ENCODE assay signal across 8 mouse cellular contexts in genomic region chr6:113482477-113483099, GRCm38 (mm10). TPM values are rescaled to one million over a fixed set of nuclear protein-coding genes. Genes with fewer than 3 reads are reported as not detected.
A peak's percentile ranks its signal among the peaks of the same experiment; 100 is the strongest.
DNase-seq lines count a peak whose midpoint lies in the region; ATAC-seq and TF ChIP-seq lines count a peak whose summit lies in the region.

No protein-coding gene starts in this region.

- H3K79me2 ChIP-seq in CH12.LX (replicated peaks; ENCODE audit: control insufficient read depth, extremely low read depth, insufficient read depth, poor library complexity, severe bottlenecking): no peaks in the 10 kb centered on the region

- DNase-seq in CH12.LX (ENCODE audit: extremely low read depth) (no peak), R1 (ENCODE audit: low read depth, low spot score) (peak; percentile 76)
- peak; percentile 51 for DNase-seq in embryo, embryonic 11 days
- DNase-seq in kidney, postnatal 0 days (ENCODE audit: low spot score): no peak
- DNase-seq in lung, postnatal 36 days: peak; percentile 28
- no peak for DNase-seq in retina, postnatal 1 day

- H3K4me3 ChIP-seq in CH12.LX (replicated peaks in 1 of 3; ENCODE audit: low read depth in 2 of 3, low read length in 2 of 3, poor library complexity in 1 of 3): peak overlapping the region; percentile 51 to 73 (median 58)
- H3K4me3 ChIP-seq in heart, embryonic 12.5 days: peak overlapping the region; percentile 69
- H3K4me3 ChIP-seq in kidney, postnatal 0 days (replicated peaks; ENCODE audit: low read depth, low read length): peak overlapping the region; percentile 47
- peak overlapping the region; percentile 67 for H3K4me3 ChIP-seq in small intestine, adult 2 months (ENCODE audit: low read depth, low read length)

- in situ Hi-C loops in CH12.LX (cut with MboI; ENCODE audit: low pct_ligation_motif_present, low pct_unique_long_range_greater_than_20kb, low sequenced_read_pairs): no loop called here

- TF ChIP-seq RAD21 in CH12.LX (IDR thresholded peaks at IDR 0.05; ENCODE audit: low read depth, low read length): no peak

- TF ChIP-seq CTCF in CH12.LX (conservative IDR thresholded peaks at IDR 0.05 in 1 of 2, IDR thresholded peaks at IDR 0.05 in 1 of 2; ENCODE audit: low read depth in 2 of 2, low read length in 2 of 2): no peak
- TF ChIP-seq CTCF in kidney, postnatal 0 days (IDR thresholded peaks at IDR 0.05; ENCODE audit: low read depth): no peak
- no peak for TF ChIP-seq CTCF in small intestine, adult 2 months (IDR thresholded peaks at IDR 0.05; ENCODE audit: extremely low read depth, insufficient read length, insufficient replicate concordance, low read depth, low read length)

- H3K36me3 ChIP-seq in CH12.LX (replicated peaks in 1 of 2; ENCODE audit: control insufficient read depth in 1 of 2, insufficient read depth in 1 of 2, low read length in 1 of 2): peaks cover 0 to 7% of the 10 kb centered on the region in 2 experiments
- H3K36me3 ChIP-seq in heart, embryonic 12.5 days: 0 out of 2 replicates have a peak, but pooled peaks cover 8% of the 10 kb centered on the region
- H3K36me3 ChIP-seq in kidney, postnatal 0 days (ENCODE audit: insufficient read depth, low read length): no peaks in the 10 kb centered on the region
- peaks cover 30% of the 10 kb centered on the region for H3K36me3 ChIP-seq in small intestine, adult 2 months (ENCODE audit: control insufficient read depth, insufficient read depth, low read length)

- TF ChIP-seq POLR2A in CH12.LX (IDR thresholded peaks at IDR 0.05; ENCODE audit: low read depth, low read length): no peak
- TF ChIP-seq POLR2A in small intestine, adult 2 months (IDR thresholded peaks at IDR 0.05; ENCODE audit: low read depth, low read length): no peak

- H3K4me2 ChIP-seq in CH12.LX (ENCODE audit: insufficient read depth, low read depth, poor library complexity, severe bottlenecking): peak overlapping the region; percentile 79
- H3K4me2 ChIP-seq in heart, embryonic 12.5 days: peak overlapping the region; percentile 95
- peak overlapping the region; percentile 72 for H3K4me2 ChIP-seq in kidney, postnatal 0 days (ENCODE audit: low read length)

- peaks cover 2% of the 10 kb centered on the region for H3K9me3 ChIP-seq in CH12.LX (replicated peaks; ENCODE audit: low read length)
- H3K9me3 ChIP-seq in heart, embryonic 12.5 days (replicated peaks): no peaks in the 10 kb centered on the region
- H3K9me3 ChIP-seq in kidney, postnatal 0 days (replicated peaks; ENCODE audit: low read length): no peaks in the 10 kb centered on the region

- H3K4me1 ChIP-seq in CH12.LX (ENCODE audit: control insufficient read depth in 1 of 2, insufficient read depth in 2 of 2): peaks cover 14 to 36% of the 10 kb centered on the region in 2 experiments
- peaks cover 36% of the 10 kb centered on the region for H3K4me1 ChIP-seq in heart, embryonic 12.5 days (replicated peaks)
- peaks cover 11% of the 10 kb centered on the region for H3K4me1 ChIP-seq in kidney, postnatal 0 days (replicated peaks; ENCODE audit: insufficient read depth, low read length)
- peaks cover 14% of the 10 kb centered on the region for H3K4me1 ChIP-seq in small intestine, adult 2 months (ENCODE audit: control insufficient read depth, insufficient read depth, insufficient read length, low read length)

- no peak overlapping the region for H3K27ac ChIP-seq in CH12.LX (ENCODE audit: insufficient read depth, low read depth)
- H3K27ac ChIP-seq in heart, embryonic 12.5 days (ENCODE audit: poor library complexity, severe bottlenecking): peak overlapping the region; percentile 90
- peak overlapping the region; percentile 55 for H3K27ac ChIP-seq in kidney, postnatal 0 days
- peak overlapping the region; percentile 73 for H3K27ac ChIP-seq in small intestine, adult 2 months (ENCODE audit: insufficient read depth, low read depth, low read length)

- 2% methylated on average over 65 of the region's 65 CpGs for WGBS in heart, embryonic 12.5 days
- 2% methylated on average over 65 of the region's 65 CpGs for WGBS in kidney, postnatal 0 days
- 2% methylated on average over 65 of the region's 65 CpGs for WGBS in small intestine, adult 2 months

- ATAC-seq in heart, embryonic 12.5 days (ENCODE audit: insufficient number of reproducible peaks, low FRiP score): peak; percentile 61
- ATAC-seq in kidney, postnatal 0 days (replicated peaks; ENCODE audit: low FRiP score, low read depth): peak; percentile 44

- TF ChIP-seq EP300 in CH12.LX (IDR thresholded peaks at IDR 0.05; ENCODE audit: low read length): no peak

- dilution Hi-C loops in CH12.LX (cut with MboI; ENCODE audit: extremely low pct_ligation_motif_present, extremely low pct_unique_long_range_greater_than_20kb, low sequenced_read_pairs): no loop called here

- H3K9ac ChIP-seq in CH12.LX (ENCODE audit: insufficient read depth, low read depth): peak overlapping the region; percentile 31; the same call in 1 of the 2 replicates
- peak overlapping the region; percentile 84 for H3K9ac ChIP-seq in heart, embryonic 12.5 days
- H3K9ac ChIP-seq in kidney, postnatal 0 days (ENCODE audit: low read depth, low read length): peak overlapping the region; percentile 43

- H3K27me3 ChIP-seq in CH12.LX (replicated peaks): peaks cover 7% of the 10 kb centered on the region
- peaks cover 25% of the 10 kb centered on the region for H3K27me3 ChIP-seq in heart, embryonic 12.5 days (replicated peaks)
- H3K27me3 ChIP-seq in kidney, postnatal 0 days (ENCODE audit: insufficient read depth, low read length): no peaks in the 10 kb centered on the region
- no peaks in the 10 kb centered on the region for H3K27me3 ChIP-seq in small intestine, adult 2 months (ENCODE audit: control insufficient read depth, insufficient read depth, low read length)

TF ChIP-seq in CH12.LX, 34 proteins besides CTCF, POLR2A, EP300 and RAD21:
- TF ChIP-seq ELF1 (IDR thresholded peaks at IDR 0.05; ENCODE audit: low read depth, low read length) (peak; percentile 25; the same call in 1 of the 2 replicates), NELFE (IDR thresholded peaks at IDR 0.05; ENCODE audit: low read depth, low read length) (no peak), TCF12 (IDR thresholded peaks at IDR 0.05; ENCODE audit: low read depth, low read length) (no peak), MYC (IDR thresholded peaks at IDR 0.05; ENCODE audit: low read depth, low read length) (no peak), POLR2AphosphoS2 (IDR thresholded peaks at IDR 0.05; ENCODE audit: low read depth, low read length) (no peak), MAZ (IDR thresholded peaks at IDR 0.05; ENCODE audit: low read depth, low read length) (no peak)

RNA-seq across cellular contexts. Expression of gene Creld1, which starts 0.5 kb away (rescaled TPM):
- 4.3 and 6.2 TPM in 2 replicates for total RNA-seq in CH12.LX (2012; rRNA removed)
- total RNA-seq in CH12.LX (2014; rRNA removed): 3.3 and 3.4 TPM in 2 replicates
- 12.9 and 14.3 TPM in 2 replicates for polyA plus RNA-seq in CH12.LX (2012; ENCODE audit: insufficient read length, low read depth)
- 42.7 and 46.9 TPM in 2 replicates for polyA plus RNA-seq in heart, embryonic 12.5 days (2016; fragmentation: Nextera tagmentation; extraction: Ambion mirVana)
- 25.7 and 28.7 TPM in 2 replicates for polyA plus RNA-seq in kidney, postnatal 0 days (2015; fragmentation: Nextera tagmentation; extraction: Ambion mirVana)
- polyA plus RNA-seq in small intestine, adult 2 months (2012; rRNA removed): 5.7 and 6.6 TPM in 2 replicates

RNA-seq across cellular contexts. Expression of gene Il17rc, which starts 11.4 kb away (rescaled TPM):
- total RNA-seq in CH12.LX (2012; rRNA removed) (not detected in 2 replicates), CH12.LX (2014; rRNA removed) (not detected in 2 replicates)
- not detected in 2 replicates for polyA plus RNA-seq in CH12.LX (2012; ENCODE audit: insufficient read length, low read depth)
- polyA plus RNA-seq in heart, embryonic 12.5 days (2016; fragmentation: Nextera tagmentation; extraction: Ambion mirVana): 4.5 and 4.7 TPM in 2 replicates
- 28.0 and 28.8 TPM in 2 replicates for polyA plus RNA-seq in kidney, postnatal 0 days (2015; fragmentation: Nextera tagmentation; extraction: Ambion mirVana)
- polyA plus RNA-seq in small intestine, adult 2 months (2012; rRNA removed): 189 and 786 TPM in 2 replicates

RNA-seq across cellular contexts. Expression of gene Prrt3, which starts 19.1 kb away (rescaled TPM):
- total RNA-seq in CH12.LX (2012; rRNA removed) (not detected in 2 replicates), CH12.LX (2014; rRNA removed) (not detected in 2 replicates)
- not detected in 2 replicates for polyA plus RNA-seq in CH12.LX (2012; ENCODE audit: insufficient read length, low read depth)
- 0.28 and 0.40 TPM in 2 replicates for polyA plus RNA-seq in heart, embryonic 12.5 days (2016; fragmentation: Nextera tagmentation; extraction: Ambion mirVana)
- 0.52 and 0.55 TPM in 2 replicates for polyA plus RNA-seq in kidney, postnatal 0 days (2015; fragmentation: Nextera tagmentation; extraction: Ambion mirVana)
- polyA plus RNA-seq in small intestine, adult 2 months (2012; rRNA removed): 0.05 TPM in 1 of 2 replicates, not detected in the other

RNA-seq across cellular contexts. Expression of gene Il17re, which starts 24.3 kb away (rescaled TPM):
- total RNA-seq in CH12.LX (2012; rRNA removed) (0.13 TPM in 1 of 2 replicates, not detected in the other), CH12.LX (2014; rRNA removed) (not detected in 2 replicates)
- 0.13 TPM in 1 of 2 replicates, not detected in the other for polyA plus RNA-seq in CH12.LX (2012; ENCODE audit: insufficient read length, low read depth)
- 0.94 and 1.3 TPM in 2 replicates for polyA plus RNA-seq in heart, embryonic 12.5 days (2016; fragmentation: Nextera tagmentation; extraction: Ambion mirVana)
- polyA plus RNA-seq in kidney, postnatal 0 days (2015; fragmentation: Nextera tagmentation; extraction: Ambion mirVana): 10.9 and 11.1 TPM in 2 replicates
- polyA plus RNA-seq in small intestine, adult 2 months (2012; rRNA removed): 6.8 and 11.4 TPM in 2 replicates

RNA-seq across cellular contexts. Expression of gene Jagn1, which starts 40.2 kb away (rescaled TPM):
- 69.2 and 83.9 TPM in 2 replicates for total RNA-seq in CH12.LX (2012; rRNA removed)
- total RNA-seq in CH12.LX (2014; rRNA removed): 90.4 and 106 TPM in 2 replicates
- 88.3 and 103 TPM in 2 replicates for polyA plus RNA-seq in CH12.LX (2012; ENCODE audit: insufficient read length, low read depth)
- polyA plus RNA-seq in heart, embryonic 12.5 days (2016; fragmentation: Nextera tagmentation; extraction: Ambion mirVana): 58.5 and 61.1 TPM in 2 replicates
- polyA plus RNA-seq in kidney, postnatal 0 days (2015; fragmentation: Nextera tagmentation; extraction: Ambion mirVana): 111 and 114 TPM in 2 replicates
- 36.9 and 39.4 TPM in 2 replicates for polyA plus RNA-seq in small intestine, adult 2 months (2012; rRNA removed)

Comparison
In these comparisons a context has a peak if more than half of its experiments do, and no peak if none do; other contexts are left out.
1. DNase-seq: peak in R1 (single experiment), embryo, embryonic 11 days (single experiment) and lung, postnatal 36 days (single experiment); none in CH12.LX (single experiment), kidney, postnatal 0 days (single experiment) and retina, postnatal 1 day (single experiment).
2. H3K9ac ChIP-seq: peak in every context shown above with its lines; median percentile 84 in heart, embryonic 12.5 days; 43 in kidney, postnatal 0 days; 31 in CH12.LX.
3. Peak in every context shown above with its lines, with median percentiles within 50 percentile points of each other: H3K4me2 ChIP-seq and H3K4me3 ChIP-seq.